Mouse (Mus musculus) lung, postnatal 0 days (tissue): ENCODE results near the gene Arhgef40.
A peak's percentile ranks its signal among the peaks of the same experiment; 100 is the strongest.

Source experiments
- CTCF ChIP-seq: IDR thresholded peaks from 2 replicates; pipeline ENCODE4 v1.5.1; 2016; ENCODE audit warnings: antibody characterized with exemption, mild to moderate bottlenecking
- EP300 ChIP-seq: IDR thresholded peaks from 2 replicates; pipeline ENCODE4 v1.6.1; 2016; ENCODE audit warnings: antibody characterized with exemption, mild to moderate bottlenecking, control low read depth

- no peak for TF ChIP-seq EP300
- TF ChIP-seq CTCF: peak; percentile 59
Measured at GRCm38 (mm10) chr14:51996231-51996841, 11.8 kb downstream of the Arhgef40 start.
